Mouse (Mus musculus) mouse embryonic stem cell (cell line): ENCODE measurements around the gene Nova2.

Experiments used
- in situ Hi-C, 2 experiments: fragments of 300-500 bp; cut with MboI; formaldehyde crosslinking; loops; 1 replicate in 1 of 2; 3 replicates in 1 of 2; pipeline ENCODE4 v1.14.3; 2019 to 2020; ENCODE audit warnings: low sequenced_read_pairs in 2 of 2, low pct_unique_long_range_greater_than_20kb in 1 of 2, mixed read lengths in 1 of 2; ENCODE audit not compliant: unreplicated experiment in 1 of 2

The Nova2 gene

GRCm38 (mm10) chr7:18925162-18925938 lies at the start of gene Nova2:
TSS of gene Nova2 (plus strand) at chr7:18925888.
- in situ Hi-C loops = no loop called here

- in situ Hi-C loops = loop anchor here in 1 of 2 experiments (10.0 kb wide), 1 partner anchor 134 kb away; no protein-coding TSS in a partner anchor
Measured at GRCm38 (mm10) chr7:18878691-18879090, 47.0 kb upstream of the Nova2 start.

DNA sequence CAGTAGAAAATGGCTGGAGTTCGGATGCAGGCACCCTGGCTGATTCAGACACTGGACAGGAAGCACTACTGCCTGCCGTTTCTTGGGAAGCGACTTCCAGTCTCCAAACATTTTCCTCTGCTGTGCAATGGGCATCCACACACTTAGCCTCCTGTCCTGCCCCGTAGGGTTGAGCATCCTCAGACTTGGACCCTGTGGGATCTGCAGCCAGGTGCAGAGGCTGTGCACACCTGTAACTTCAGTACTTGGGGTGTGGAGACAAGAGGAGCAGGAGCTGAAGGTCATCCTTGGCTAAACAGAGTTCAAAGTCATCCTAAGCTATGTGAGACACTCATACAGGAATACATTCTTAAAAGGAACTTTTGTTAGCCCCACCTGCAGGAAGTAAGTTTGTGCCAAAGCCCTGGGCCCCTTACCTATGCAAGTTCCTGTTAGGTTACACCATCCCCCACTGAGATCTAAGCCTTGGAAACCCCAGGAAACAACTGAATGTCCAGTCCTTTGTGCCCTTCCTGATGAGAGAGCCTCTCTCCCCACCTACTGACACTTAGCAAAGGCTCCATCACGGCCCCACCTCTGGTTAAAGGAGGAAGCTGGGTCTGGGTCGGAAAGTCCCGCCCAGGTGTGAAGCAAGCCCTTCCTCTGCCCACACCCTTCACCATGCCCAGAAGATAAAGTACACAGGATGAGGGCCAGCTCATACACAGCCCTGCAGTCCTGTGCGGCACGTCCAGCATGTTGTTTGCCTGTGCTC lies 41.5 kb upstream of the Nova2 start:
- in situ Hi-C loops = loop anchor here in 1 of 2 experiments (10.0 kb wide), 1 partner anchor 49 kb away; the partner anchor contains the start of gene Mill2

DNA sequence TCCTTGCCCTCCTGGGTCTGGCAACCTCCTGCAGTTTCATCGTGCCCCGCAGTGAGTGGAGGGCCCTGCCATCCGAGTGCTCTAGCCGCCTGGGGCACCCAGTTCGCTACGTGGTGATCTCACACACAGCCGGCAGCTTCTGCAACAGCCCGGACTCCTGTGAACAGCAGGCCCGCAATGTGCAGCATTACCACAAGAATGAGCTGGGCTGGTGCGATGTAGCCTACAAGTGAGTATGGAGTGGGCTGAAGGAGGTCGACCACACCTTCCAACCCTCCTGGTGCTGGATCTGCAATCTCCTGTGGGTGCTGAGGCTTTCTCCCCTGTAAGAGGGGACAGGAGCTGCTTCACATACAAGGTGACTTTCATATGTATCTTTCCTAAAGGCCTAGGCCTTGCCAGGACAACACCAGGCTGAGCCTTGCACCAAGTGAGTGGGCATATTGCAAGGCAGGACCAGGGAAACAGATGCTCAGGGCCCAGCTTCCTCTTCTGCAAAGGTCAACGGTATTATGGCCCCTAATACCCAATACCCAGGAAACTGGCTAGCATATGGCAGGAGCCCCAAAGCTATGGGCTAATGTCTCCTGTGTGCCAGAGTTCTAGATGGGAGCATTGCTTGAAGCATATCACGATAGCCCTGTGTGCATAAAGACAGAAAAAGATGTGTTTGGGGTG lies 40.8 kb upstream of the Nova2 start:
- in situ Hi-C loops = loop anchor here in 1 of 2 experiments (10.0 kb wide), 1 partner anchor 50 kb away; the partner anchor contains the start of gene Mill2

- in situ Hi-C loops = loop anchor here in 1 of 2 experiments (10.0 kb wide), 1 partner anchor 52 kb away; the partner anchor contains the start of gene Mill2
Measured at GRCm38 (mm10) chr7:18886963-18887362, 38.7 kb upstream of the Nova2 start.

DNA sequence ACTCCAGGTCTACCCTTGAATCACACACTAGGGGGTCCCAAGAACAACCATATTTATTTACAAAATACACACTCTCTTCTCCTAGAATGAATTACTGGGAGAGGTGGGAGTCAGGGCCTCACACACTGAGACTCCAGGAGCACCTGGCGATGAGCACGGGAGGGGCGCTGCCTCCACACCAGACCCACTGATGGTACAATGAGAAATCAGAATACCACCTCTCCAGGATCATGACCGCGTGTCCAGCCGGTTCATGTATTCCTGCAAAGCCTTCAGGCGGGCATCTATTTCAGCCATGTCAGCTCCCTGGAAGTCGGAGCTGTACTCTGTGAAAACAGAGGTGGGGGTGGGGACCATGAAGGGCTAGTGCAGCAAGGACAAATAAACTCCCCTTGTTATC lies 34.8 kb upstream of the Nova2 start:
- in situ Hi-C loops = loop anchor here in 1 of 2 experiments (10.0 kb wide), 1 partner anchor 74 kb away; no protein-coding TSS in a partner anchor

- in situ Hi-C loops = loop anchor here in 1 of 2 experiments (10.0 kb wide), 1 partner anchor 73 kb away; no protein-coding TSS in a partner anchor
Measured at GRCm38 (mm10) chr7:18891872-18892599, 33.7 kb upstream of the Nova2 start.

DNA sequence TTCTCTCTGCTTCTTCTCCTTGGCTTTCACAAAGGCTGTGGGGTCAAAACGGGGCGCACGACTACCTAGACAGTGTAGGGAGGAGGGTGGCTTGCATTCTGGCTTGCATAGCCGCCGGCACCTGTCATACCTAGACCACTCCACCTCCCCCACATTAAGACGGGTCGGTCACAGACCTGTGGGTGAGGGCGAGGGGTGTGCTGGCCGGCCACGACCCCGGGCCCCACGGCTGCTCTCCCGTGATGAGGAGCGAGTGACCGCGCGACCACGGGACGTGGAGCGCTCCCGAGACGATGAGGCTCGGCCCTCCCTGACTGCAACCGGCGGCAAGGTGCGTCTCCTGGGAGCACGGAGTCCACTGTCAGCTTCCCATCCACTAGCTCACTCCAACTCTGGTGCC lies 32.7 kb upstream of the Nova2 start:
- in situ Hi-C loops = loop anchor here in 1 of 2 experiments (10.0 kb wide), 1 partner anchor 72 kb away; no protein-coding TSS in a partner anchor

DNA sequence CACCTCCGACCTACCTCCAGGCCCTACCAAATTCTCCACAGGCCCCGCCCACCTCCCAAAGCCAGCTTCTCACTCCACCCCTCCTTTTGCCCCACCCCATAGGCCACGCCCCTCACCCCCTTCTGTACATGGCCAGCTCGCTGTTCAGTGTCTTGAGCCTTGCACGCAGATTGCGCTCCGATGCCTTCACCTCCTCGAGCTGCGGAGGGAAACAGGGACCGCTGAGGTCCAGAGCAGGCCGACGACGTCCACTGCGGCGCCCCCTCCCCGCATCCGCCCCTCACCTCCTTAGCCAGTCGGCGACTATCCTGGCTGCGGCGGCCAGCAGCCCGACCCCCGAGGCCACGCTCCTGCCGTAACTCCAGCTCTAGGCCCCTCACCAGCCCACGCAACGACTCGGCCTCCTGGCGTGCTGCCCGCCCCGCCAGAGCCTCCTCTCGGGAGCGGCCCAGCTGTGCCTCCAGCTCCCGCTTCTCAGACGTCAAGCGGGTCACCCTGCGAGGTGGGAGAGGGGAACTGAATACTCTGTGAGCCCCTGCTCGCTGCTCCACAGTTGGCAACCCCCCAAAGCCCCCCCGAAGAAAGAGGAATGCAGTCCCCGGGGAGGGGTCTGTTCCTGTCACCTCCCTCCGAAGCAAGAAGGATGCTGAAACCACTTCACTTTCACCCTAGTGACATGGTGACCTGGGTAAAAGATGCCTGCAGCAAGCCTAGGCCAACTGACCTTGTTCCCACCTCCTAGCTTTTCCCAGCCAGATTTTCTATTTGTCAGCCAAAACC lies 31.8 kb upstream of the Nova2 start:
- in situ Hi-C loops = loop anchor here in 1 of 2 experiments (10.0 kb wide), 1 partner anchor 71 kb away; no protein-coding TSS in a partner anchor

DNA sequence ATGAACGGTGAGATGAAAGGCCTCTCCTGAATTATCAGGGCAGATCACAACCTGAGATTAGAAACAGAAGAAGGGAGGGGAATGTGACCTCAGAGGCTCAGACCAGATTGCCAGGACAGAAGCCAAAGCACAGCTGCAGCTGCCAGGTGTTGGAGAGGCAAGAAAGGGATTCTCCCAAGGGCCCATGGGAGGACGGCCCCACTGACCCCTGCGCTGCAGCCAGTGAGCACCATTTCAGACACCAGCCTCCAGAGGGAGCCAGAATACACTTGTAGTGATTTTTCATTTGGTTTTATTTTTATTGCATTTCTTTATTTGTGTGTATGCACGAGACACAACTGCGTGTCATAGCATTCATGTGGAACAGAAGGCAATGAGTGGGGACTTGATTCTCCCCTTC lies 29.2 kb upstream of the Nova2 start:
- in situ Hi-C loops = loop anchor here in 1 of 2 experiments (10.0 kb wide), 1 partner anchor 68 kb away; no protein-coding TSS in a partner anchor

GRCm38 (mm10) chr7:18900513-18900912 lies 25.2 kb upstream of the Nova2 start:
- in situ Hi-C loops = no loop called here

GRCm38 (mm10) chr7:18902486-18902885 lies 23.2 kb upstream of the Nova2 start:
- in situ Hi-C loops = no loop called here

DNA sequence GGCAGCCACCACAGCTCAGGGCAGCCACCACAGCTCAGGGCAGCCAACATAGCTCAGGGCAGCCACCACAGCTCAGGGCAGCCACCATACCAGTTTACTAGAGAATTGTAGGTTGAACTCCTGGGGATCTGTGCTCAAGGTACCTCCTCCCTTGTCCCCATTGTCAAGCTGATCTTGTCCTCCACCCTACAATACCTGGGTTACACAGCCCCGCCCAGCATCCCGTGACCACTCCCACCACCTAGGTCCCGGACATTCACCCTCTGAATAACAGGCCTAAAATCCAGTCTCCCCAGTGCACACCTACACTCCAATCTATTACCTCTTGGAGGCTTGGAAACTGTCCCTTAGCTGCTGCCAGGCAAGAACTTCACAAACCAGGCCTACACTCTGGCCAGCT lies 20.7 kb upstream of the Nova2 start:
- in situ Hi-C loops = no loop called here

DNA sequence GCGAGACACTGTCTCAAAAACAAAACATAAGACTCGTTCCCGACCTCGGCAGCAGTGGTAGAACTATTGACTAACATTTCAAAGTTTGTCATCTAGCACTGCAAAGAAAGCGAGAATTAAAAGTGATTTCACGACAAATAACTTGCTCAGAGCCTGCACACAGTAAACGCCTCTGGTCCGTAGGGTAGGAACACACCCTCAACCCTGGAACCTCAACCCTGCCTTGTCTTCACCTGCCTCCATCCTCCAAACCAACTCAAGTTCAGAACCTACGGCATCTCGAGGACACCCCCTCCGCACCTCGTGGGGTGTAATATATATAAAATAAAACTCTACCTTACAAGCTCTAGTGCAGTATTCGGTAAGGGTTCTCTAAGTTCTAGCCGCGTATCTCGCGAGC lies 15.9 kb upstream of the Nova2 start:
- in situ Hi-C loops = no loop called here

DNA sequence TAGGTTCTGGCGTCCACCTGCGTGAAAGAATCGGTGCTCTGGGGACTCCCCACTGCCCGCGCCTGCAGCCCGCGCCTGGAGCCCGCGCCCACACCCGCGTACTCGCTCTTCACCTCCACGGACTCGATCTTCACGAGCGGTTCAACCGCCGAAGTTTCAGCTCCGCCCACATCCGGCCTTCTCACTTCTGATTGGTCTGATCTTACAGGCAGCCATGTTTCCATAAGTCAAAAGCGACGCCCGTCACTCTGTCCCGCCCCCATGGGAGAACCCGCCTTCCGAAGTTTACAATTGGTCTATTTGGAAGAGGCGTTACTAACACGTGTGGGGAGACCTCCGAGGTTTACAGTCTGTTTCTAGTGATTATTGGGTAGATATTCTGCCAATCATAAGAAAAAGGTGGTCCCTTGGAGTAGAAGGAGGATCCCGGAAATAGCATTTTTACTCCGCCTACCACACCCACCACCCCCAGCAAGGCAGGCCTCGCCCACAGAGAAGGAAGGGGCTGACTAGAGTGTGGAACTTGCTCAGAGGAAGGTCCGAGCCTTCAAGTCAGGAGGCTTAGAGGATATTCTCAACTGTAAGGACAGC lies 15.4 kb upstream of the Nova2 start, which contains the start of gene Ccdc61:
Ccdc61 (minus strand) TSS at position 175 of the 591 bp plus-strand sequence.
- in situ Hi-C loops = no loop called here

DNA sequence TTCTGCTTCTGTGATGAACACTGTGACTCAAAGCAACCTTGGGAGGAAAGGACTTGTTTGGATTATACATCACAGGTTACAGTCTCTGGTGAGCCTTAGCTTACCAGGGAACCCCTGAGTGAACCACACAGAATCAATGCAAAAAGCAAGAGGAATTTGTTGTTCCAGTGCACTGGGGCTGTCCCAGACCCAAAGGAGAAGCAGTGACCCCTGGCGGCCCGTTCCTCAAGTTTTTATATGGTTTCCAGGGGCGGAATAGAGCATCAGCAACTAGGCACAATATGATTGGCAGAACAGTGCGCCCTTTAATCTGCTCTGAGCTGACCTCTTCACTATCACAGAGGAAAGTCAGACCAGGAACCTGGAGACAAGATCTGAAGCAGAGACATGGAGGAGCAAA lies 9.4 kb upstream of the Nova2 start:
- in situ Hi-C loops = no loop called here

GRCm38 (mm10) chr7:18917931-18918330 lies 7.8 kb upstream of the Nova2 start:
- in situ Hi-C loops = no loop called here
